Mouse (Mus musculus) erythroblast, embryonic 14.5 days (primary cell): ENCODE data around the gene Gucy2f.

Experiments
- GATA1 ChIP-seq: IDR thresholded peaks from 2 replicates; pipeline ENCODE4 v1.6.1; 2012; ENCODE audit warnings: low read length, inconsistent platforms, mixed read lengths
- TAL1 ChIP-seq: IDR thresholded peaks from 3 replicates; pipeline ENCODE4 v1.6.1; 2012; ENCODE audit warnings: low read length, inconsistent platforms, mixed read lengths

- no peak for TF ChIP-seq TAL1
- no peak for TF ChIP-seq GATA1
Observed at GRCm38 (mm10) chrX:142062585-142062984, 134.1 kb downstream of the Gucy2f start.
